Mouse (Mus musculus) induced T-regulatory cell, adult 2 months (primary cell): ENCODE measurements around the gene Stx16.

ENCODE experiments used
- DNase-seq: peaks from one replicate; pipeline ENCODE4 v3.0.0-alpha.2; 2012; ENCODE audit warnings: low read depth

Gene Stx16

GRCm38 (mm10) chr2:174076433-174076824 lies 321 bp downstream of the Stx16 start:
- no peak for DNase-seq

- peak; percentile 80 for DNase-seq
These were observed 1.0 kb downstream of the Stx16 start for GRCm38 (mm10) chr2:174077004-174077695.

GRCm38 (mm10) chr2:174077776-174078338 lies 1.7 kb downstream of the Stx16 start:
- DNase-seq: no peak

- no peak for DNase-seq
These were observed 5.7 kb downstream of the Stx16 start for GRCm38 (mm10) chr2:174081833-174082232.

GRCm38 (mm10) chr2:174082380-174082918 lies 6.3 kb downstream of the Stx16 start:
- DNase-seq: no peak

GRCm38 (mm10) chr2:174095086-174095485 lies 19.0 kb downstream of the Stx16 start:
- DNase-seq: no peak

GRCm38 (mm10) chr2:174102399-174102798 lies 26.3 kb downstream of the Stx16 start:
- DNase-seq: no peak

- DNase-seq: no peak
These were observed 27.4 kb downstream of the Stx16 start for GRCm38 (mm10) chr2:174103527-174103926.

- DNase-seq: no peak
These were observed 31.3 kb downstream of the Stx16 start for GRCm38 (mm10) chr2:174107375-174107774.

GRCm38 (mm10) chr2:174109991-174110782 lies 34.1 kb downstream of the Stx16 start, which contains the start of gene Npepl1:
TSS of gene Npepl1 (plus strand) at chr2:174110349.
- peak; percentile 75 for DNase-seq

GRCm38 (mm10) chr2:174110783-174111549 lies 34.9 kb downstream of the Stx16 start:
- DNase-seq: peak; percentile 59

GRCm38 (mm10) chr2:174112931-174113330 lies 36.8 kb downstream of the Stx16 start:
- no peak for DNase-seq

- no peak for DNase-seq
These were observed 38.2 kb downstream of the Stx16 start for GRCm38 (mm10) chr2:174114148-174114864.

- DNase-seq: no peak
These were observed 40.8 kb downstream of the Stx16 start for GRCm38 (mm10) chr2:174116929-174117328.

GRCm38 (mm10) chr2:174118141-174118540 lies 42.0 kb downstream of the Stx16 start:
- DNase-seq: no peak

- no peak for DNase-seq
These were observed 43.2 kb downstream of the Stx16 start for GRCm38 (mm10) chr2:174119259-174119658.

- DNase-seq: no peak
These were observed 44.5 kb downstream of the Stx16 start for GRCm38 (mm10) chr2:174120631-174121030.

GRCm38 (mm10) chr2:174121411-174121947 lies 45.4 kb downstream of the Stx16 start:
- no peak for DNase-seq

GRCm38 (mm10) chr2:174122331-174122730 lies 46.2 kb downstream of the Stx16 start:
- DNase-seq: no peak

- no peak for DNase-seq
These were observed 47.6 kb downstream of the Stx16 start for GRCm38 (mm10) chr2:174123731-174124130.
